Mouse (Mus musculus): ENCODE results near the gene Ralb. TPM values are rescaled to one million over a fixed set of nuclear protein-coding genes. Genes with fewer than 3 reads are reported as not detected.

The Ralb gene
- polyA plus RNA-seq, 1 experiment from 2014 or later: 102 TPM

DNA sequence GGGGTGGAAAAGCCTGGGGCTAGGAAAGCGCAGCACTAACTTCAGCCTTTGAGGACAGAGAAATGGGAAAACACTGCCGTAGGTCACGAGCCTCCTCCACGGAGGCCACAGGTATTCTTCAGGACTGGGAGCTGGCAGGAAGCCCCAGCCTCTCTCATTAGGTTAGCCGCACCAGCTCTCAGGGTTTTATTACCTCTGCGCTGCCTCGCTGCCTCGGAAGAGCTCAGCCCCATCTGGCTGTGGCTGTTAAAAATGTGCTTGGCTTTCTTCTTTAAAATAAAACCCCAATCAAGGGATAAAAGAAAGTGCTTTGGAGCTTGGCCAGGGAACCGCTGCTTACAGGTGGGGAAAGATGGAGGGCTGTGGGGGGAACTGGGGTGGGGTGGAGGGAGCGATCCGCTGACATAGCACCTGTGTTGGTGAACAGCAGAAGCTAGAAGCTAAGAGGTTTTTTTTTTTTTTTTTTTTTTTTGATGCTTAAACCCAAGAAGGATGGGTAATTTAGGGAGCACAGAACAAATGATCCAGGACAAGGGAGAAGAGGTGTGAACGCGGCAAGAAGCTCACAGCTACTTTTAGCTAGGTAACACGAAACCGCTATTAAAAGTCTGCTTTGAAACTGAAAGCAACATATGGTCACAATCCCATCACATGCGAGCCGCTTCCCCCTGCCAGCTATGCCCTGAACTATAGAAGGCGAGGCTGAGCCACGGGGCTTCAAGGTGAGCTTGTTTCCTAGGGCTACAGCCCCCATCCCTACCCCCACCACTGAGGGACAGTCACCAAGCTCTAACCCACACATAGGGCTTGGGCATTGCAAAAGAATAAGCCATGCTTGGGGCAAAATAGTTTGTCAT, 47.7 kb downstream of the Ralb start:
- Histone ChIP-seq H3K27me3 (ENCODE audit: control insufficient read depth, insufficient read depth, low read length) (no peaks in the 10 kb centered on the region), H3K9ac (replicated peaks; ENCODE audit: low read length) (no peak overlapping the region; the same call in 1 of the 2 replicates), H3K27ac (replicated peaks; ENCODE audit: low read depth, low read length) (no peak overlapping the region), H3K9me3 (replicated peaks; ENCODE audit: control insufficient read depth, low read length) (no peaks in the 10 kb centered on the region), H3K4me3 (ENCODE audit: low read depth, low read length) (no peak overlapping the region), H3K36me3 (replicated peaks; ENCODE audit: control insufficient read depth, insufficient read depth, low read depth, low read length) (no peaks in the 10 kb centered on the region), H3K4me1 (ENCODE audit: control insufficient read depth, insufficient read depth, low read length) (no peaks in the 10 kb centered on the region), H3K4me2 (ENCODE audit: low read depth, low read length) (no peak overlapping the region)
- WGBS: 36% methylated on average over 19 of the region's 19 CpGs
- DNase-seq (ENCODE audit: low spot score) (peak; percentile 30), ATAC-seq (replicated peaks; ENCODE audit: insufficient number of reproducible peaks, low FRiP score, low TSS enrichment, low read depth) (no peak)

DNA sequence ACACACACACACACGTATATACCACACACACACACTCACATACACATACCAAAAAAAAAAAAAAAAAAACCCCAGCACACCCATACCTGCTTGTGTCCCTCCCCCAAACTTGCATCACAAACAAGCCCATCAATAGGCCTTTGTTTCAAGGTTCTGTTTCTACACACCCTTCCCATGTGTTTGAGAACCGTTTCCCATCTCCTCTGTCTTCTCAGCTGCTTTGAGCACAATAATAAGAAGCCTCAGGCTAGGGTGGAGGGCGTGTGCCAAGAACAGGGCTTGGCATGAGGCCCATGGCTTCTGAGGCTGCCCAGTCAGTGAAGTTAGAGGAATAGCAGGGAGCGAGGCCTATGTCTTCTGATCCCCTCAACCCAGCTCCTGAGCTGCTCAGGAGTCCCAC, 50.9 kb downstream of the Ralb start:
- 45% methylated on average over 4 of the region's 4 CpGs for WGBS
- no peaks in the 10 kb centered on the region for H3K27me3 ChIP-seq (ENCODE audit: control insufficient read depth, insufficient read depth, low read length)
- ATAC-seq (replicated peaks; ENCODE audit: insufficient number of reproducible peaks, low FRiP score, low TSS enrichment, low read depth): no peak

DNA sequence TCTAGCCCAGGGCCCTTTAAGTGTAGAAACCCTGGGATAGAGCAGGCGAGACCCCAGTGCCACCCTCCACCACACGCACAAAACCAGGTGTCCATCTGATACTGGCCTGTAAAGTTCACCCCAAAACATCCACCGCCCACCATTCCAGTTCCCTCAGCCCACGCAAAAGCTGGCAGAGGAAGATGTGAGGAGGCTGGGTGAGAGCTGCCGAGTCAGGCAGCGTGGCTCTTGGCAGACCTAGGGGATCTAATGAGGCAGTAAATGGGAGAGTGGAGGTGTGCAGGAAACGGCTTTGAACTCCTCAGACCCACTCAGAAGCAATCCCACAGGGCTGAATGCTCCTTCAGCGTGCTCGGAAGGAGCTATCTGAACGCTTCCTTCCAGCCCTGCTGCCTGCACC, 53.2 kb downstream of the Ralb start:
- Histone ChIP-seq H3K9ac (replicated peaks; ENCODE audit: low read length) (no peak overlapping the region), H3K27me3 (ENCODE audit: control insufficient read depth, insufficient read depth, low read length) (no peaks in the 10 kb centered on the region), H3K9me3 (replicated peaks; ENCODE audit: control insufficient read depth, low read length) (no peaks in the 10 kb centered on the region), H3K4me2 (ENCODE audit: low read depth, low read length) (no peak overlapping the region), H3K4me1 (ENCODE audit: control insufficient read depth, insufficient read depth, low read length) (no peaks in the 10 kb centered on the region), H3K27ac (replicated peaks; ENCODE audit: low read depth, low read length) (no peak overlapping the region), H3K4me3 (ENCODE audit: low read depth, low read length) (no peak overlapping the region), H3K36me3 (replicated peaks; ENCODE audit: control insufficient read depth, insufficient read depth, low read depth, low read length) (no peaks in the 10 kb centered on the region)
- ATAC-seq (replicated peaks; ENCODE audit: insufficient number of reproducible peaks, low FRiP score, low TSS enrichment, low read depth) (no peak), DNase-seq (ENCODE audit: low spot score) (no peak)
- WGBS: 70% methylated on average over 10 of the region's 10 CpGs

More for the DNA sequence above, 50.9 kb downstream of the Ralb start:
- no peak overlapping the region for H3K4me3 ChIP-seq (ENCODE audit: low read depth, low read length)
- H3K4me2 ChIP-seq (ENCODE audit: low read depth, low read length): no peak overlapping the region
- H3K36me3 ChIP-seq (replicated peaks; ENCODE audit: control insufficient read depth, insufficient read depth, low read depth, low read length): no peaks in the 10 kb centered on the region
- DNase-seq (ENCODE audit: low spot score): no peak
- no peak overlapping the region for H3K27ac ChIP-seq (replicated peaks; ENCODE audit: low read depth, low read length)
- no peaks in the 10 kb centered on the region for H3K4me1 ChIP-seq (ENCODE audit: control insufficient read depth, insufficient read depth, low read length)
- no peak overlapping the region for H3K9ac ChIP-seq (replicated peaks; ENCODE audit: low read length)
- H3K9me3 ChIP-seq (replicated peaks; ENCODE audit: control insufficient read depth, low read length): no peaks in the 10 kb centered on the region

DNA sequence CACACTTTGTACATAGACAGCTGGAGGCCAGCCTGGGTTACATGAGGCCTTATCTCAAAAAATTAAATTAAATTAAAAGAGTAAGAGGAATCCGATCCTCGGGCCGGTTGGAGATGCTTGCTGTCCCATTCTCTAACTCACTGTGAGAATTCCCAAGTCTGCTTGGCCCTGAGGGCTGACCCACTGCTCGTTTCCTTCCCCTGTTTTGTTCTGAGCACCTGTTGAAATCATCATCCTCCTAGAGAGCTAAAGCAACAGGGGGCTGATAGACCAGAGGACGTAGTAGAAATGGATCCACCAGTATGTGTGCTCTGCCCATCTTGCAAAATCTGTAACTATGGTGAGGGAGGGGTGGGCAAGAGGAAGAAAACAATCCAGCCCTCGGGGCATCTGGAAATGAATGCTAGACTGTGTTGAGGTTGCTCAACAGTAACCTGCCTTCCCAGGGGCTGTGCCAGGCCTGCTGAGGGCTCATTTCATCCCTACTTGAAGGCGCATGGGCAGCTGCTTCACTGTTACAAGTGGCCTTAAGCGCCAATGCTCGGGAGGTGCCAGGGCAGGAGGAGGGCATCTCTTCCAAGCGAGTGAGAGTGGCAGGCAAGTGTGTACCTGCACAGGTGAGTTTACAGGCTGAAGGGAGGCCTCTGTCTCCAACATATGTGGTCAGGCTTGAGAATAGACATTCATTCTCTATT, 53.8 kb downstream of the Ralb start:
- ATAC-seq (replicated peaks; ENCODE audit: insufficient number of reproducible peaks, low FRiP score, low TSS enrichment, low read depth): no peak

DNA sequence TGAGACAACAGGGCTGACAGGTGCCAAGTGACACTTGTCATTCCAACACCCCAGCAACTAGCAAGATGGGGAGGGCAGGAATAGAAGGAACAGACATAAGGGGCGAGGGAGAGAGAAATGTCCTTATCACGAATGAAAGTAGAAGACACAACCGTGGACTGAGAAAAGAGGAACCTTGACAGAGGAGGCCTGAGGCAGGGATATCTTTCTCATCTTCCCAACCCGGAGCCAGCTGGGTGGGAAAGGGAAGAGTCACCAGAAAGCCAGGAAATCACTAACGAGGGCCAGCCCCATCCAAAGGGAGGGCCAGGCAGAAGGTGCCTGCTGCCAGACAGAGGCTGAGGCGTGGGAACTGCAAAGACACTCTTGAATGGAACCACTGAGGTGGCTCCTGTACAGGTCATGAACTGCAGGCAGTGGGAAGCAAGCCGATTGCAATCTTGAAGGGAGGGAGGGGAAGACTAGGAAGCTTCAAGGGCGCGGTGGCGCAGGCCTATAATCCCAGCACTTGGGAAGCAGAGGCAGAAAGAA, 57.8 kb downstream of the Ralb start:
- H3K36me3 ChIP-seq (replicated peaks; ENCODE audit: control insufficient read depth, insufficient read depth, low read depth, low read length): no peaks in the 10 kb centered on the region
- no peaks in the 10 kb centered on the region for H3K4me1 ChIP-seq (ENCODE audit: control insufficient read depth, insufficient read depth, low read length)
- no peak overlapping the region for H3K9ac ChIP-seq (replicated peaks; ENCODE audit: low read length)
- H3K9me3 ChIP-seq (replicated peaks; ENCODE audit: control insufficient read depth, low read length): no peaks in the 10 kb centered on the region
- no peak overlapping the region for H3K27ac ChIP-seq (replicated peaks; ENCODE audit: low read depth, low read length)
- H3K27me3 ChIP-seq (ENCODE audit: control insufficient read depth, insufficient read depth, low read length): no peaks in the 10 kb centered on the region
- DNase-seq (ENCODE audit: low spot score): no peak
- H3K4me3 ChIP-seq (ENCODE audit: low read depth, low read length): no peak overlapping the region
- ATAC-seq (replicated peaks; ENCODE audit: insufficient number of reproducible peaks, low FRiP score, low TSS enrichment, low read depth): no peak
- no peak overlapping the region for H3K4me2 ChIP-seq (ENCODE audit: low read depth, low read length)
- 70% methylated on average over 10 of the region's 10 CpGs for WGBS

More for the DNA sequence above, 53.8 kb downstream of the Ralb start:
- WGBS: 75% methylated on average over 10 of the region's 10 CpGs
- H3K36me3 ChIP-seq (replicated peaks; ENCODE audit: control insufficient read depth, insufficient read depth, low read depth, low read length): no peaks in the 10 kb centered on the region
- DNase-seq (ENCODE audit: low spot score): no peak
- H3K27ac ChIP-seq (replicated peaks; ENCODE audit: low read depth, low read length): no peak overlapping the region
- H3K4me1 ChIP-seq (ENCODE audit: control insufficient read depth, insufficient read depth, low read length): no peaks in the 10 kb centered on the region
- H3K9me3 ChIP-seq (replicated peaks; ENCODE audit: control insufficient read depth, low read length): no peaks in the 10 kb centered on the region
- H3K4me3 ChIP-seq (ENCODE audit: low read depth, low read length): no peak overlapping the region
- no peak overlapping the region for H3K4me2 ChIP-seq (ENCODE audit: low read depth, low read length)
- no peaks in the 10 kb centered on the region for H3K27me3 ChIP-seq (ENCODE audit: control insufficient read depth, insufficient read depth, low read length)
- no peak overlapping the region for H3K9ac ChIP-seq (replicated peaks; ENCODE audit: low read length)

DNA sequence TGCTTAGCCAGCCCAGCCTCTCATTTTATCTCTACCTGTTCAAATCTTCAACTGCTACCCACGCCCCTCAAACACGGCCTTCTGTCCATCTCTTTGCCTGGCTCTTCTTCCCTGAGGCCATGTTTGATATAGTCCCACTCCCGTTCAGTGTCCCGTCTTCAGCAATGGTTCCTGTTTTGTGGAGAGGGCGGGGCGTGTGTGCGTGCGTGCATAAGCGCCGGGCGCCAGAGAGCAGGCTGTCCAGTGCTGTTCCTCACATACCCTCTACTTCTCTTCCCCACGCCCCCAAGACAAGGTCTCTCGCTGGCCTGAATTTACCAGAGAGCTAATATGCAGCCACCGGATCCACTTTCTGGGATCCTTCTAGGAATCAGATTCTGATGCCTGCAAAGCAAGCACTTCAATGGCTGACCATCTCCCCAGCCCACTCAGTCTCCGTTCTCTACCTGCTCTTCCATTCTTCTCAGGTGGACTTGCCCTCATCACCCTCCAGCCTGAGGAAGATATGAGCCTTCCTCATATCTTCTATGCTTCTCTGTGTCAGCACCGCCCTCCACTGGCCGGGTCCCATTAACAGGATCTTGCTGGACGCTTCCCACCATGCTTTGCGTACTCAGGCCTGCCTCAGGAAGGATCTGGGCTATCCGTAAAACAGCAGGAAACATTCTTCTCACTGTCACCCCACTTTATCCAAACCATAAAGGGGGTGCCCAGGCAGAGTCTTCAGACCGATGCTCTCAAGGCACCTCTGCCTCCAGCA, 60.8 kb downstream of the Ralb start:
- Histone ChIP-seq H3K36me3 (replicated peaks; ENCODE audit: control insufficient read depth, insufficient read depth, low read depth, low read length) (no peaks in the 10 kb centered on the region), H3K4me2 (ENCODE audit: low read depth, low read length) (no peak overlapping the region), H3K4me3 (ENCODE audit: low read depth, low read length) (no peak overlapping the region), H3K27ac (replicated peaks; ENCODE audit: low read depth, low read length) (no peak overlapping the region), H3K27me3 (ENCODE audit: control insufficient read depth, insufficient read depth, low read length) (no peaks in the 10 kb centered on the region), H3K4me1 (ENCODE audit: control insufficient read depth, insufficient read depth, low read length) (no peaks in the 10 kb centered on the region), H3K9ac (replicated peaks; ENCODE audit: low read length) (no peak overlapping the region), H3K9me3 (replicated peaks; ENCODE audit: control insufficient read depth, low read length) (no peaks in the 10 kb centered on the region)
- ATAC-seq (replicated peaks; ENCODE audit: insufficient number of reproducible peaks, low FRiP score, low TSS enrichment, low read depth) (no peak), DNase-seq (ENCODE audit: low spot score) (no peak)
- 83% methylated on average over 21 of the region's 21 CpGs for WGBS

DNA sequence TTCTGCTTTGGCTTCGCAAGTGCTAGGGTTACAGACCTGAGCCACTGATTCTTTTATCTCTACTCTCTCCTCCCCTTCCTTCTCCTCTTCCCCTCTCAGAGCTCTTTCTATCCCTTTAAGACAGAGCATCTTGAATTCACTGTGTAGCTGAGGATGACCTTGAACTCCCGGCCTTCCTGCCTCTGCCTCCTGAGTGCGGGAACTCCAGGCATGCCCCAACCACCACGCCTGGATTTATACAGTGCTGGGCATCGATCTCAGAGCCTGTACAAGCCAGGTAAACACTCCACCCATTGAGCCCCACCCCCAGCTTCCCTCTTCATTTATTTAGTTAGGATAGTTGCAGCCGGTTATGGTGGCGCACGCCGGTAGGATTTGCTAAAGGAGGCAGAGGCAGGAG, 61.7 kb downstream of the Ralb start:
- Histone ChIP-seq H3K36me3 (replicated peaks; ENCODE audit: control insufficient read depth, insufficient read depth, low read depth, low read length) (no peaks in the 10 kb centered on the region), H3K27me3 (ENCODE audit: control insufficient read depth, insufficient read depth, low read length) (no peaks in the 10 kb centered on the region), H3K9me3 (replicated peaks; ENCODE audit: control insufficient read depth, low read length) (no peaks in the 10 kb centered on the region), H3K4me2 (ENCODE audit: low read depth, low read length) (no peak overlapping the region), H3K4me3 (ENCODE audit: low read depth, low read length) (no peak overlapping the region), H3K9ac (replicated peaks; ENCODE audit: low read length) (no peak overlapping the region), H3K4me1 (ENCODE audit: control insufficient read depth, insufficient read depth, low read length) (no peaks in the 10 kb centered on the region), H3K27ac (replicated peaks; ENCODE audit: low read depth, low read length) (no peak overlapping the region)
- WGBS: 89% methylated on average over 9 of the region's 9 CpGs
- ATAC-seq (replicated peaks; ENCODE audit: insufficient number of reproducible peaks, low FRiP score, low TSS enrichment, low read depth) (no peak), DNase-seq (ENCODE audit: low spot score) (no peak)
